Mouse (Mus musculus) ovary, postnatal 36 days (tissue): ENCODE data around the gene Tuba8.

Source experiments
- DNase-seq: peaks from one replicate; pipeline ENCODE4 v3.0.0; 2022; ENCODE audit warnings: low spot score, mixed read lengths

The Tuba8 gene

GRCm38 (mm10) chr6:121194956-121195731 is 15.4 kb upstream of the Tuba8 start:
- DNase-seq, result no peak

- DNase-seq, result no peak
These were observed 12.6 kb upstream of the Tuba8 start for GRCm38 (mm10) chr6:121197807-121198365.

GRCm38 (mm10) chr6:121200458-121200857 is 10.0 kb upstream of the Tuba8 start:
- no peak for DNase-seq

GRCm38 (mm10) chr6:121202026-121202425 is 8.5 kb upstream of the Tuba8 start:
- DNase-seq, result no peak

- DNase-seq, result no peak
These were observed 4.0 kb upstream of the Tuba8 start for GRCm38 (mm10) chr6:121206481-121206880.

GRCm38 (mm10) chr6:121209584-121209983 is 912 bp upstream of the Tuba8 start:
- no peak for DNase-seq

- DNase-seq, result no peak
These were observed 412 bp downstream of the Tuba8 start for GRCm38 (mm10) chr6:121210926-121211289.

GRCm38 (mm10) chr6:121211743-121212142 is 1.2 kb downstream of the Tuba8 start:
- DNase-seq, result no peak

- no peak for DNase-seq
These were observed 2.5 kb downstream of the Tuba8 start for GRCm38 (mm10) chr6:121212988-121213387.

- no peak for DNase-seq
These were observed 3.7 kb downstream of the Tuba8 start for GRCm38 (mm10) chr6:121214221-121214620.

GRCm38 (mm10) chr6:121214667-121215330 is 4.3 kb downstream of the Tuba8 start:
- DNase-seq, result no peak

GRCm38 (mm10) chr6:121215336-121215735 is 4.8 kb downstream of the Tuba8 start:
- DNase-seq, result no peak

GRCm38 (mm10) chr6:121215896-121216295 is 5.4 kb downstream of the Tuba8 start:
- no peak for DNase-seq

GRCm38 (mm10) chr6:121216589-121217255 is 6.2 kb downstream of the Tuba8 start:
- DNase-seq, result no peak

- no peak for DNase-seq
These were observed 7.5 kb downstream of the Tuba8 start for GRCm38 (mm10) chr6:121218002-121218401.

GRCm38 (mm10) chr6:121219406-121219805 is 8.9 kb downstream of the Tuba8 start:
- DNase-seq, result no peak

GRCm38 (mm10) chr6:121220181-121220580 is 9.7 kb downstream of the Tuba8 start:
- no peak for DNase-seq

GRCm38 (mm10) chr6:121221876-121222597 is 11.5 kb downstream of the Tuba8 start:
- DNase-seq, result no peak

- no peak for DNase-seq
These were observed 12.5 kb downstream of the Tuba8 start for GRCm38 (mm10) chr6:121223001-121223400.

GRCm38 (mm10) chr6:121224067-121224466 is 13.6 kb downstream of the Tuba8 start:
- DNase-seq, result no peak

GRCm38 (mm10) chr6:121224993-121225392 is 14.5 kb downstream of the Tuba8 start:
- no peak for DNase-seq

- DNase-seq, result no peak
These were observed 15.5 kb downstream of the Tuba8 start for GRCm38 (mm10) chr6:121226043-121226442.
